Mouse (Mus musculus) heart, embryonic 14.5 days (tissue): ENCODE data around the gene Itgb1bp1. TPM values are rescaled to one million over a fixed set of nuclear protein-coding genes. Genes with fewer than 3 reads are reported as not detected.

ENCODE experiments used
- ATAC-seq: fragments of 200-750 bp; cut with Nextera tagmentation; 2 replicates; pipeline ENCODE4 v1.8.0; 2017; ENCODE audit warnings: low read depth, moderate TSS enrichment; ENCODE audit not compliant: insufficient number of reproducible peaks, insufficient read depth, low FRiP score
- H3K27ac ChIP-seq, 2 experiments: fragments of 200-500 bp in 1 of 2; fragments of 300-500 bp in 1 of 2; sonication (generic) in 1 of 2; replicated peaks in 1 of 2; 2 replicates each; pipeline ENCODE4 v1.5.1; 2012 to 2014; ENCODE audit warnings: low read depth in 2 of 2, low read length in 2 of 2, control low read depth in 1 of 2, mild to moderate bottlenecking in 1 of 2, mixed read lengths in 1 of 2; ENCODE audit not compliant: control insufficient read depth in 1 of 2, insufficient read depth in 1 of 2
- H3K27me3 ChIP-seq: fragments of 300-500 bp; sonication (generic); 2 replicates; pipeline ENCODE4 v1.6.1; 2014; ENCODE audit warnings: mild to moderate bottlenecking, low read length, control low read depth; ENCODE audit not compliant: control insufficient read depth, insufficient read depth
- H3K36me3 ChIP-seq: fragments of 300-500 bp; sonication (generic); 2 replicates; pipeline ENCODE4 v1.6.1; 2014; ENCODE audit warnings: mild to moderate bottlenecking, control low read depth, low read length, mixed read lengths; ENCODE audit not compliant: control insufficient read depth, insufficient read depth
- H3K4me1 ChIP-seq, 2 experiments: fragments of 200-500 bp in 1 of 2; fragments of 300-500 bp in 1 of 2; sonication (generic) in 1 of 2; 2 replicates each; pipeline ENCODE4 v1.6.1; 2012 to 2014; ENCODE audit warnings: low read length in 2 of 2, control low read depth in 1 of 2, mixed read lengths in 1 of 2; ENCODE audit not compliant: control insufficient read depth in 2 of 2, insufficient read depth in 2 of 2
- H3K4me2 ChIP-seq: fragments of 300-500 bp; sonication (generic); 2 replicates; pipeline ENCODE4 v1.6.1; 2014; ENCODE audit warnings: mild to moderate bottlenecking, low read length
- H3K4me3 ChIP-seq, 2 experiments: fragments of 200-500 bp in 1 of 2; fragments of 300-500 bp in 1 of 2; sonication (generic) in 1 of 2; 2 replicates each; pipeline ENCODE4 v1.5.1; 2012 to 2014; ENCODE audit warnings: low read length in 2 of 2, mild to moderate bottlenecking in 2 of 2, control low read depth in 1 of 2, low read depth in 1 of 2, moderate library complexity in 1 of 2; ENCODE audit not compliant: control insufficient read depth in 1 of 2, insufficient read depth in 1 of 2
- H3K9ac ChIP-seq: fragments of 300-500 bp; sonication (generic); 2 replicates; pipeline ENCODE4 v1.6.1; 2014; ENCODE audit warnings: mild to moderate bottlenecking, low read length
- H3K9me3 ChIP-seq: fragments of 300-500 bp; sonication (generic); 2 replicates; pipeline ENCODE4 v1.6.1; 2016; ENCODE audit warnings: low read length, control low read depth; ENCODE audit not compliant: control insufficient read depth
- WGBS: fragments of 180-500 bp; shearing (Covaris S2); extraction: QIAGEN DNeasy Blood & Tissue Kit; methylation state at CpG from one replicate; pipeline ENCODE4 v1.1.7; 2014; 5-methylcytosine and 5-hydroxymethylcytosine counted together
- polyA plus RNA-seq: library from polyadenylated mRNA; unstranded; fragments of >200 nt; fragmentation: Nextera tagmentation; extraction: Ambion mirVana; gene quantifications from 2 replicates; pipeline ENCODE4 v1.2.1, GENCODE M21; 2014

The Itgb1bp1 gene
- polyA plus RNA-seq, 1 experiment from 2014 or later: 39.5 TPM

GRCm38 (mm10) chr12:21277352-21277864, 8.7 kb downstream of the Itgb1bp1 start:
- 82% methylated on average over 1 of the region's 1 CpGs for WGBS
- Histone ChIP-seq H3K4me2 (no peak overlapping the region), H3K9me3 (no peaks in the 10 kb centered on the region), H3K4me3 (no peak overlapping the region), H3K27me3 (no peaks in the 10 kb centered on the region), H3K9ac (no peak overlapping the region), H3K27ac (no peak overlapping the region), H3K4me1 (no peaks in the 10 kb centered on the region), H3K36me3 (peaks cover 38% of the 10 kb centered on the region)
- no peak for ATAC-seq

- H3K4me3 ChIP-seq: no peak overlapping the region
- ATAC-seq: no peak
- 71% methylated on average over 7 of the region's 7 CpGs for WGBS
- H3K36me3 ChIP-seq: peaks cover 68% of the 10 kb centered on the region
- H3K9ac ChIP-seq: no peak overlapping the region
- H3K27me3 ChIP-seq: no peaks in the 10 kb centered on the region
- no peaks in the 10 kb centered on the region for H3K4me1 ChIP-seq
- H3K9me3 ChIP-seq: no peaks in the 10 kb centered on the region
- no peak overlapping the region for H3K27ac ChIP-seq
- no peak overlapping the region for H3K4me2 ChIP-seq
These were observed 11.6 kb downstream of the Itgb1bp1 start for GRCm38 (mm10) chr12:21274446-21274845.

GRCm38 (mm10) chr12:21268083-21268616, 17.9 kb downstream of the Itgb1bp1 start:
- Histone ChIP-seq H3K4me2 (no peak overlapping the region), H3K9ac (no peak overlapping the region), H3K4me3 (no peak overlapping the region), H3K9me3 (no peaks in the 10 kb centered on the region), H3K27ac (no peak overlapping the region), H3K4me1 (peaks cover 0 to 5% of the 10 kb centered on the region in 2 experiments; a peak in 2 of 4 replicates), H3K36me3 (peaks cover 72% of the 10 kb centered on the region), H3K27me3 (no peaks in the 10 kb centered on the region)
- ATAC-seq: no peak
- WGBS: 85% methylated on average over 8 of the region's 8 CpGs

GRCm38 (mm10) chr12:21266784-21267098, 19.3 kb downstream of the Itgb1bp1 start:
- Histone ChIP-seq H3K27me3 (no peaks in the 10 kb centered on the region), H3K9ac (no peak overlapping the region), H3K27ac (no peak overlapping the region), H3K4me2 (no peak overlapping the region), H3K4me1 (peaks cover 0 to 5% of the 10 kb centered on the region in 2 experiments; a peak in 2 of 4 replicates), H3K4me3 (no peak overlapping the region), H3K36me3 (peaks cover 68% of the 10 kb centered on the region), H3K9me3 (no peaks in the 10 kb centered on the region)
- WGBS: 70% methylated on average over 2 of the region's 2 CpGs
- ATAC-seq: no peak

GRCm38 (mm10) chr12:21265946-21266783, 19.9 kb downstream of the Itgb1bp1 start:
- H3K4me1 ChIP-seq: peaks cover 0 to 5% of the 10 kb centered on the region in 2 experiments; a peak in 2 of 4 replicates
- H3K9me3 ChIP-seq: no peaks in the 10 kb centered on the region
- H3K27me3 ChIP-seq: no peaks in the 10 kb centered on the region
- H3K4me3 ChIP-seq: no peak overlapping the region
- peaks cover 65% of the 10 kb centered on the region for H3K36me3 ChIP-seq
- no peak overlapping the region for H3K9ac ChIP-seq
- no peak overlapping the region for H3K4me2 ChIP-seq
- H3K27ac ChIP-seq: no peak overlapping the region
- peak; percentile 27; the same call in 1 of the 2 replicates for ATAC-seq
- 74% methylated on average over 14 of the region's 14 CpGs for WGBS

GRCm38 (mm10) chr12:21265501-21265900, 20.6 kb downstream of the Itgb1bp1 start:
- ATAC-seq: no peak
- Histone ChIP-seq H3K36me3 (peaks cover 61% of the 10 kb centered on the region), H3K9me3 (no peaks in the 10 kb centered on the region), H3K27ac (no peak overlapping the region), H3K9ac (no peak overlapping the region), H3K4me1 (peaks cover 0 to 5% of the 10 kb centered on the region in 2 experiments; a peak in 2 of 4 replicates), H3K4me2 (no peak overlapping the region), H3K4me3 (no peak overlapping the region), H3K27me3 (no peaks in the 10 kb centered on the region)
- WGBS: 88% methylated on average over 4 of the region's 4 CpGs

GRCm38 (mm10) chr12:21264970-21265369, 21.1 kb downstream of the Itgb1bp1 start:
- Histone ChIP-seq H3K4me1 (peaks cover 0 to 5% of the 10 kb centered on the region in 2 experiments; a peak in 2 of 4 replicates), H3K36me3 (peaks cover 61% of the 10 kb centered on the region), H3K9ac (peak overlapping the region; percentile 34; the same call in 1 of the 2 replicates), H3K27me3 (no peaks in the 10 kb centered on the region), H3K9me3 (no peaks in the 10 kb centered on the region), H3K4me2 (no peak overlapping the region), H3K4me3 (no peak overlapping the region), H3K27ac (peak overlapping the region; percentile 75 to 85)
- 83% methylated on average over 3 of the region's 3 CpGs for WGBS
- no peak for ATAC-seq
